Mouse (Mus musculus): ENCODE results near the gene Atp8a1. TPM values are rescaled to one million over a fixed set of nuclear protein-coding genes. Genes with fewer than 3 reads are reported as not detected.
A peak's percentile ranks its signal among the peaks of the same experiment; 100 is the strongest.
"Not testable (repeated sequence)": the region's sequence is repeated elsewhere in the genome, so short reads cannot be mapped to it uniquely, and the experiment has no call there.

Atp8a1 gene
- polyA plus RNA-seq, 1 experiment from 2014 or later: 54.7 TPM

- no peak overlapping the region for H3K9ac ChIP-seq (replicated peaks; ENCODE audit: low read length)
These were observed 26.0 kb downstream of the Atp8a1 start for GRCm38 (mm10) chr5:67821185-67821584.

GRCm38 (mm10) chr5:67819451-67819850, 27.8 kb downstream of the Atp8a1 start:
- Histone ChIP-seq H3K27ac (replicated peaks; ENCODE audit: low read depth, low read length) (no peak overlapping the region), H3K4me2 (ENCODE audit: low read length) (no peak overlapping the region), H3K27me3 (ENCODE audit: control insufficient read depth, insufficient read depth, low read length) (no peaks in the 10 kb centered on the region), H3K4me3 (replicated peaks; ENCODE audit: low read depth, low read length) (no peak overlapping the region), H3K36me3 (ENCODE audit: control insufficient read depth, insufficient read depth, low read length) (no peaks in the 10 kb centered on the region), H3K4me1 (ENCODE audit: control insufficient read depth, insufficient read depth, low read length) (peaks cover 4% of the 10 kb centered on the region; the same call in 1 of the 2 replicates), H3K9me3 (ENCODE audit: control insufficient read depth, low read length) (no peaks in the 10 kb centered on the region), H3K9ac (replicated peaks; ENCODE audit: low read length) (no peak overlapping the region)
- ATAC-seq (ENCODE audit: low FRiP score, low TSS enrichment): no peak
- DNase-seq: no peak
- WGBS: 87% methylated on average over 5 of the region's 5 CpGs

More at GRCm38 (mm10) chr5:67821185-67821584, 26.0 kb downstream of the Atp8a1 start:
- no peak overlapping the region for H3K4me2 ChIP-seq (ENCODE audit: low read length)
- peaks cover 4% of the 10 kb centered on the region; the same call in 1 of the 2 replicates for H3K4me1 ChIP-seq (ENCODE audit: control insufficient read depth, insufficient read depth, low read length)
- no peak overlapping the region for H3K27ac ChIP-seq (replicated peaks; ENCODE audit: low read depth, low read length)
- 92% methylated on average over 2 of the region's 2 CpGs for WGBS
- no peaks in the 10 kb centered on the region for H3K27me3 ChIP-seq (ENCODE audit: control insufficient read depth, insufficient read depth, low read length)
- no peaks in the 10 kb centered on the region for H3K36me3 ChIP-seq (ENCODE audit: control insufficient read depth, insufficient read depth, low read length)
- no peak for DNase-seq
- H3K9me3 ChIP-seq (ENCODE audit: control insufficient read depth, low read length): no peaks in the 10 kb centered on the region
- no peak for ATAC-seq (ENCODE audit: low FRiP score, low TSS enrichment)
- no peak overlapping the region for H3K4me3 ChIP-seq (replicated peaks; ENCODE audit: low read depth, low read length)

GRCm38 (mm10) chr5:67815572-67816325, 31.5 kb downstream of the Atp8a1 start:
- DNase-seq (no peak), ATAC-seq (ENCODE audit: low FRiP score, low TSS enrichment) (no peak)
- WGBS: 80% methylated on average over 16 of the region's 16 CpGs
- no peaks in the 10 kb centered on the region for H3K27me3 ChIP-seq (ENCODE audit: control insufficient read depth, insufficient read depth, low read length)
- H3K4me3 ChIP-seq (replicated peaks; ENCODE audit: low read depth, low read length): no peak overlapping the region
- no peak overlapping the region for H3K4me2 ChIP-seq (ENCODE audit: low read length)
- no peaks in the 10 kb centered on the region for H3K9me3 ChIP-seq (ENCODE audit: control insufficient read depth, low read length)
- H3K27ac ChIP-seq (replicated peaks; ENCODE audit: low read depth, low read length): no peak overlapping the region
- H3K9ac ChIP-seq (replicated peaks; ENCODE audit: low read length): no peak overlapping the region
- 0 out of 2 replicates have a peak, but pooled peaks cover 2% of the 10 kb centered on the region for H3K36me3 ChIP-seq (ENCODE audit: control insufficient read depth, insufficient read depth, low read length)
- no peaks in the 10 kb centered on the region for H3K4me1 ChIP-seq (ENCODE audit: control insufficient read depth, insufficient read depth, low read length)

GRCm38 (mm10) chr5:67815060-67815459, 32.2 kb downstream of the Atp8a1 start:
- H3K4me2 ChIP-seq (ENCODE audit: low read length); H3K27ac ChIP-seq (replicated peaks; ENCODE audit: low read depth, low read length); H3K9ac ChIP-seq (replicated peaks; ENCODE audit: low read length); H3K4me1 ChIP-seq (ENCODE audit: control insufficient read depth, insufficient read depth, low read length); H3K9me3 ChIP-seq (ENCODE audit: control insufficient read depth, low read length); H3K36me3 ChIP-seq (ENCODE audit: control insufficient read depth, insufficient read depth, low read length); DNase-seq; H3K4me3 ChIP-seq (replicated peaks; ENCODE audit: low read depth, low read length); H3K27me3 ChIP-seq (ENCODE audit: control insufficient read depth, insufficient read depth, low read length); ATAC-seq (ENCODE audit: low FRiP score, low TSS enrichment): not testable (repeated sequence)
- WGBS: 90% methylated on average over 6 of the region's 8 CpGs

GRCm38 (mm10) chr5:67814437-67814965, 32.7 kb downstream of the Atp8a1 start:
- Histone ChIP-seq H3K27ac (replicated peaks; ENCODE audit: low read depth, low read length) (no peak overlapping the region), H3K9ac (replicated peaks; ENCODE audit: low read length) (no peak overlapping the region), H3K4me1 (ENCODE audit: control insufficient read depth, insufficient read depth, low read length) (no peaks in the 10 kb centered on the region), H3K4me2 (ENCODE audit: low read length) (no peak overlapping the region), H3K36me3 (ENCODE audit: control insufficient read depth, insufficient read depth, low read length) (peaks cover 8% of the 10 kb centered on the region; the same call in 1 of the 2 replicates), H3K27me3 (ENCODE audit: control insufficient read depth, insufficient read depth, low read length) (no peaks in the 10 kb centered on the region), H3K9me3 (ENCODE audit: control insufficient read depth, low read length) (no peaks in the 10 kb centered on the region), H3K4me3 (replicated peaks; ENCODE audit: low read depth, low read length) (no peak overlapping the region)
- no peak for ATAC-seq (ENCODE audit: low FRiP score, low TSS enrichment)
- WGBS: 95% methylated on average over 7 of the region's 7 CpGs
- DNase-seq: no peak

GRCm38 (mm10) chr5:67813334-67813733, 33.9 kb downstream of the Atp8a1 start:
- WGBS: 95% methylated on average over 5 of the region's 5 CpGs
- Histone ChIP-seq H3K27me3 (ENCODE audit: control insufficient read depth, insufficient read depth, low read length) (no peaks in the 10 kb centered on the region), H3K4me2 (ENCODE audit: low read length) (no peak overlapping the region), H3K9ac (replicated peaks; ENCODE audit: low read length) (no peak overlapping the region), H3K4me3 (replicated peaks; ENCODE audit: low read depth, low read length) (no peak overlapping the region), H3K9me3 (ENCODE audit: control insufficient read depth, low read length) (no peaks in the 10 kb centered on the region), H3K36me3 (ENCODE audit: control insufficient read depth, insufficient read depth, low read length) (peaks cover 8% of the 10 kb centered on the region; the same call in 1 of the 2 replicates), H3K27ac (replicated peaks; ENCODE audit: low read depth, low read length) (no peak overlapping the region), H3K4me1 (ENCODE audit: control insufficient read depth, insufficient read depth, low read length) (no peaks in the 10 kb centered on the region)
- DNase-seq (no peak), ATAC-seq (ENCODE audit: low FRiP score, low TSS enrichment) (no peak)

- ATAC-seq (ENCODE audit: low FRiP score, low TSS enrichment) (no peak), DNase-seq (peak; percentile 35)
- no peak overlapping the region for H3K27ac ChIP-seq (replicated peaks; ENCODE audit: low read depth, low read length)
These were observed 44.8 kb downstream of the Atp8a1 start for GRCm38 (mm10) chr5:67802174-67803030.

GRCm38 (mm10) chr5:67800801-67801200, 46.4 kb downstream of the Atp8a1 start:
- Histone ChIP-seq H3K27me3 (ENCODE audit: control insufficient read depth, insufficient read depth, low read length) (no peaks in the 10 kb centered on the region), H3K27ac (replicated peaks; ENCODE audit: low read depth, low read length) (no peak overlapping the region), H3K4me2 (ENCODE audit: low read length) (no peak overlapping the region), H3K9me3 (ENCODE audit: control insufficient read depth, low read length) (no peaks in the 10 kb centered on the region), H3K36me3 (ENCODE audit: control insufficient read depth, insufficient read depth, low read length) (no peaks in the 10 kb centered on the region), H3K4me1 (ENCODE audit: control insufficient read depth, insufficient read depth, low read length) (0 out of 2 replicates have a peak, but pooled peaks cover 3% of the 10 kb centered on the region), H3K9ac (replicated peaks; ENCODE audit: low read length) (no peak overlapping the region), H3K4me3 (replicated peaks; ENCODE audit: low read depth, low read length) (no peak overlapping the region)
- no peak for ATAC-seq (ENCODE audit: low FRiP score, low TSS enrichment)
- WGBS: 77% methylated on average over 8 of the region's 8 CpGs
- DNase-seq: no peak

More at GRCm38 (mm10) chr5:67802174-67803030, 44.8 kb downstream of the Atp8a1 start:
- Histone ChIP-seq H3K4me2 (ENCODE audit: low read length) (no peak overlapping the region), H3K27me3 (ENCODE audit: control insufficient read depth, insufficient read depth, low read length) (no peaks in the 10 kb centered on the region), H3K4me1 (ENCODE audit: control insufficient read depth, insufficient read depth, low read length) (0 out of 2 replicates have a peak, but pooled peaks cover 3% of the 10 kb centered on the region), H3K36me3 (ENCODE audit: control insufficient read depth, insufficient read depth, low read length) (no peaks in the 10 kb centered on the region), H3K9ac (replicated peaks; ENCODE audit: low read length) (no peak overlapping the region), H3K4me3 (replicated peaks; ENCODE audit: low read depth, low read length) (no peak overlapping the region), H3K9me3 (ENCODE audit: control insufficient read depth, low read length) (no peaks in the 10 kb centered on the region)
- WGBS: 92% methylated on average over 17 of the region's 17 CpGs
